Mouse (Mus musculus): ENCODE results near the gene Iqsec1. TPM values are rescaled to one million over a fixed set of nuclear protein-coding genes. Genes with fewer than 3 reads are reported as not detected.

The Iqsec1 gene
- total and polyA plus RNA-seq, 2 experiments from 2014 or later = 21.8 to 103 TPM

- no peak for TF ChIP-seq CTCF (IDR thresholded peaks at IDR 0.05; ENCODE audit: low read depth)
- Histone ChIP-seq H3K27ac (ENCODE audit: low read depth, low read length) (no peak overlapping the region), H3K4me2 (ENCODE audit: low read depth) (no peak overlapping the region), H3K27me3 (ENCODE audit: insufficient read depth, low read length) (no peaks in the 10 kb centered on the region), H3K36me3 (ENCODE audit: insufficient read depth) (no peaks in the 10 kb centered on the region), H3K4me1 (ENCODE audit: insufficient read depth) (no peaks in the 10 kb centered on the region), H3K9ac (no peak overlapping the region), H3K9me3 (ENCODE audit: low read length) (no peaks in the 10 kb centered on the region), H3K4me3 (ENCODE audit: low read depth, low read length) (no peak overlapping the region)
- ATAC-seq (no peak), DNase-seq (no peak)
- WGBS = 86% methylated on average over 4 of the region's 4 CpGs
Measured at GRCm38 (mm10) chr6:90627556-90627955, 360.9 kb downstream of the Iqsec1 start.

DNA sequence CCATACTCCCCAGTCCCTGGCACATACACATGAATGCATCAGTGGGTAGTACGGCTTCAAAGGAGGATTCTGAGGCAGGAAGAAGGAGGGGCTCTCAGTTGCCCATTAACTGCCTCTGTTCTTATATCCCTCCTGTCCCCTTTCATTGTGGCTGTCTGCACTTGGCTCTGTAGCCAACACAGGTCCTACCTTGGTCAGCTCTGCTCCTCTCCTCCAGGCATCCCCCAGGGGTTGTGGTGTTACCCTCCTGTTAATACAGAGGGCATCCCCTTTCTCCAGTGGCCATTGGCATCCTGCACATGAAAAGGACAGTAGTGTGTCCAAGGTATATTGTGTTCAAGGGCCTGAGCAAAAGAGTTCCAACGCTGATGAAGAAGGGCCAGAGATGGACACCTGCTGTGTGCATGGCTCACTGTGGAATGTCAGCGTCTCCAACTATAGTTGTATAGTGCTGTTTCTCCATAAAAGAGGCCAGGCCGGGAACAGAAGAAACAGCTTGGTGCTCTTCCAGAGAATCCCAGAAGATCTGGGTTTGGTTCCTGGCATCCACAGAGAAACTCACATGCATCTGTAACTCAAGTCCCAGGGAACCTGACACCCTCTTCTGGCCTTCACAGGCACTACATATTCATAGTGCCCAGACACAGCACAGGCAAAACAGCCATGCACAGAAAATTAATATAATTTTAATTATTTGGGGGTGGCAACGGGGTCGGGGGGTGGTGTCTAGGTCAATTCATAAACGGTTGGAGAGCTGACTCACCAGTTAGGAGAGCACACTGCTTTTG, 363.1 kb downstream of the Iqsec1 start:
- Histone ChIP-seq H3K36me3 (ENCODE audit: insufficient read depth) (no peaks in the 10 kb centered on the region), H3K4me1 (ENCODE audit: insufficient read depth) (no peaks in the 10 kb centered on the region), H3K9me3 (ENCODE audit: low read length) (no peaks in the 10 kb centered on the region), H3K4me2 (ENCODE audit: low read depth) (no peak overlapping the region), H3K27ac (ENCODE audit: low read depth, low read length) (no peak overlapping the region), H3K27me3 (ENCODE audit: insufficient read depth, low read length) (no peaks in the 10 kb centered on the region), H3K9ac (no peak overlapping the region), H3K4me3 (ENCODE audit: low read depth, low read length) (no peak overlapping the region)
- DNase-seq = no peak
- no peak for ATAC-seq
- 0 out of 2 replicates have a peak, but pooled peaks have one; percentile 14 for TF ChIP-seq CTCF (IDR thresholded peaks at IDR 0.05; ENCODE audit: low read depth)
- 75% methylated on average over 7 of the region's 7 CpGs for WGBS

- no peaks in the 10 kb centered on the region for H3K27me3 ChIP-seq (ENCODE audit: insufficient read depth, low read length)
- no peaks in the 10 kb centered on the region for H3K4me1 ChIP-seq (ENCODE audit: insufficient read depth)
- H3K4me3 ChIP-seq (ENCODE audit: low read depth, low read length) = no peak overlapping the region
- no peak overlapping the region for H3K27ac ChIP-seq (ENCODE audit: low read depth, low read length)
- no peak overlapping the region for H3K4me2 ChIP-seq (ENCODE audit: low read depth)
- WGBS = 81% methylated on average over 11 of the region's 11 CpGs
- no peaks in the 10 kb centered on the region for H3K36me3 ChIP-seq (ENCODE audit: insufficient read depth)
- ATAC-seq = no peak
- DNase-seq = no peak
- H3K9ac ChIP-seq = no peak overlapping the region
- H3K9me3 ChIP-seq (ENCODE audit: low read length) = no peaks in the 10 kb centered on the region
- no peak for TF ChIP-seq CTCF (IDR thresholded peaks at IDR 0.05; ENCODE audit: low read depth)
Measured at GRCm38 (mm10) chr6:90624733-90625132, 363.8 kb downstream of the Iqsec1 start.

GRCm38 (mm10) chr6:90624184-90624583, 364.3 kb downstream of the Iqsec1 start:
- no peaks in the 10 kb centered on the region for H3K9me3 ChIP-seq (ENCODE audit: low read length)
- WGBS = 74% methylated on average over 6 of the region's 6 CpGs
- no peak for TF ChIP-seq CTCF (IDR thresholded peaks at IDR 0.05; ENCODE audit: low read depth)
- no peaks in the 10 kb centered on the region for H3K36me3 ChIP-seq (ENCODE audit: insufficient read depth)
- H3K27ac ChIP-seq (ENCODE audit: low read depth, low read length) = no peak overlapping the region
- no peak overlapping the region for H3K4me3 ChIP-seq (ENCODE audit: low read depth, low read length)
- no peak overlapping the region for H3K4me2 ChIP-seq (ENCODE audit: low read depth)
- no peak for ATAC-seq
- H3K4me1 ChIP-seq (ENCODE audit: insufficient read depth) = no peaks in the 10 kb centered on the region
- DNase-seq = no peak
- H3K27me3 ChIP-seq (ENCODE audit: insufficient read depth, low read length) = no peaks in the 10 kb centered on the region
- H3K9ac ChIP-seq = no peak overlapping the region

- ATAC-seq = no peak
- no peaks in the 10 kb centered on the region for H3K9me3 ChIP-seq (ENCODE audit: low read length)
- no peaks in the 10 kb centered on the region for H3K36me3 ChIP-seq (ENCODE audit: insufficient read depth)
- no peaks in the 10 kb centered on the region for H3K4me1 ChIP-seq (ENCODE audit: insufficient read depth)
- no peak overlapping the region for H3K4me3 ChIP-seq (ENCODE audit: low read depth, low read length)
- no peak overlapping the region for H3K4me2 ChIP-seq (ENCODE audit: low read depth)
- DNase-seq = no peak
- no peak overlapping the region for H3K27ac ChIP-seq (ENCODE audit: low read depth, low read length)
- no peak for TF ChIP-seq CTCF (IDR thresholded peaks at IDR 0.05; ENCODE audit: low read depth)
- H3K9ac ChIP-seq = no peak overlapping the region
- H3K27me3 ChIP-seq (ENCODE audit: insufficient read depth, low read length) = no peaks in the 10 kb centered on the region
- 78% methylated on average over 5 of the region's 5 CpGs for WGBS
Measured at GRCm38 (mm10) chr6:90623456-90623836, 365.0 kb downstream of the Iqsec1 start.

GRCm38 (mm10) chr6:90622758-90623455, 365.6 kb downstream of the Iqsec1 start:
- DNase-seq = no peak
- no peak overlapping the region for H3K4me3 ChIP-seq (ENCODE audit: low read depth, low read length)
- no peak for TF ChIP-seq CTCF (IDR thresholded peaks at IDR 0.05; ENCODE audit: low read depth)
- WGBS = 43% methylated on average over 11 of the region's 11 CpGs
- H3K4me1 ChIP-seq (ENCODE audit: insufficient read depth) = no peaks in the 10 kb centered on the region
- H3K4me2 ChIP-seq (ENCODE audit: low read depth) = no peak overlapping the region
- H3K9ac ChIP-seq = no peak overlapping the region
- no peaks in the 10 kb centered on the region for H3K27me3 ChIP-seq (ENCODE audit: insufficient read depth, low read length)
- ATAC-seq = peak; percentile 71
- H3K27ac ChIP-seq (ENCODE audit: low read depth, low read length) = no peak overlapping the region
- no peaks in the 10 kb centered on the region for H3K36me3 ChIP-seq (ENCODE audit: insufficient read depth)
- H3K9me3 ChIP-seq (ENCODE audit: low read length) = no peaks in the 10 kb centered on the region

DNA sequence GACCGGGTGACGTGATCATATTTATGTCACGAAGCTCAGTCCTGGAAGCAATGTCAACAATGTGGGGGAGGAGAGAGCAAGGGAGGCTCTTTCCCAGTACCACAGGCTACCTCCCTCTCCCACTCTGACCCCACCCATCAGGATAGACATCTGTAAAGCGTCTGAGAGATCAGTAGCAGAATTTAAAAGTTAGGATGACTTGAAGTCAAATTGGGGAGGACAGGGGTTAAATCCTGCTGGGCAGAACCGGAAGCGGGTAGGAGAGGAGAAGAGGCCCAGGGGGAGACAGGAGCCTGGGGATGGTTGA, 366.9 kb downstream of the Iqsec1 start:
- H3K9ac ChIP-seq = no peak overlapping the region
- no peak overlapping the region for H3K4me3 ChIP-seq (ENCODE audit: low read depth, low read length)
- H3K27me3 ChIP-seq (ENCODE audit: insufficient read depth, low read length) = no peaks in the 10 kb centered on the region
- H3K4me2 ChIP-seq (ENCODE audit: low read depth) = no peak overlapping the region
- no peak overlapping the region for H3K27ac ChIP-seq (ENCODE audit: low read depth, low read length)
- no peak for ATAC-seq
- H3K4me1 ChIP-seq (ENCODE audit: insufficient read depth) = no peaks in the 10 kb centered on the region
- TF ChIP-seq CTCF (IDR thresholded peaks at IDR 0.05; ENCODE audit: low read depth) = no peak
- no peak for DNase-seq
- no peaks in the 10 kb centered on the region for H3K9me3 ChIP-seq (ENCODE audit: low read length)
- WGBS = 86% methylated on average over 6 of the region's 6 CpGs
- H3K36me3 ChIP-seq (ENCODE audit: insufficient read depth) = no peaks in the 10 kb centered on the region

All from forebrain, postnatal 0 days (tissue).